Mouse (Mus musculus) liver, adult 2 months (tissue): ENCODE results near the gene Acadl.

Source experiments
- CTCF ChIP-seq: fragments of 200-500 bp; IDR thresholded peaks from 2 replicates; pipeline ENCODE4 v1.5.1; 2011; ENCODE audit warnings: low read depth, low read length, control low read depth
- POLR2A ChIP-seq: fragments of 200-500 bp; IDR thresholded peaks from 2 replicates; pipeline ENCODE4 v1.6.1; 2011; ENCODE audit warnings: low read length, control low read depth; ENCODE audit not compliant: insufficient read depth; ENCODE audit errors: extremely low read depth

GRCm38 (mm10) chr1:66838184-66839042, 24.7 kb downstream of the Acadl start:
- TF ChIP-seq POLR2A = no peak
- TF ChIP-seq CTCF = peak; percentile 72
